Mouse (Mus musculus) urinary bladder, postnatal 36 days (tissue): ENCODE data around the gene Susd6.
"Not testable (repeated sequence)": the region's sequence is repeated elsewhere in the genome, so short reads cannot be mapped to it uniquely, and the experiment has no call there.

Experiments
- DNase-seq, 2 experiments: peaks; one replicate each; pipeline ENCODE4 v3.0.0; 2022; ENCODE audit warnings: low spot score in 2 of 2, mixed read lengths in 1 of 2

Gene Susd6

GRCm38 (mm10) chr12:80785005-80785404 is 5.3 kb upstream of the Susd6 start:
- DNase-seq, result no peak

- DNase-seq, result no peak
Measured at GRCm38 (mm10) chr12:80785597-80785996, 4.7 kb upstream of the Susd6 start.

GRCm38 (mm10) chr12:80786591-80786990 is 3.7 kb upstream of the Susd6 start:
- no peak for DNase-seq

DNA sequence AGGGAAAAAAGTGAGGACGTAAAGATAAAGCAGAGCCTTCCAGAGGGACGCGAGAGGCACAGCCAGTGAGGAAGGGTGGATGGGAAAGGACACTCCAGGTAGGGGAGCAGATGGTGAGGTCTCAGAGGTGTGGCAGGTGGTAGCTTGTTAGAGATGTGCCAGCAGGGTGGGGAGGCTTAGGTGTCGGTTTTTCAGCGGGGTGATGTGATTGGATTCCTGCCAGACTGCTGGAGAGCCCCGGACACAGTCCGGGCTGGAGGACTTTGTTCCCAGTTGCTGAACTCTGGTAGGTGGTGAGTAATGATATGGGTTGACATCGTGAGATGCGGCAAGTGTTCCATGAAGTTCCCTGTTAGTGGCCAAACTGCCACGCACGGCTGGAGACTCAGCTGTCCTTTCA is 2.7 kb upstream of the Susd6 start:
- DNase-seq, result no peak

- DNase-seq, result no peak
Measured at GRCm38 (mm10) chr12:80788188-80788587, 2.1 kb upstream of the Susd6 start.

DNA sequence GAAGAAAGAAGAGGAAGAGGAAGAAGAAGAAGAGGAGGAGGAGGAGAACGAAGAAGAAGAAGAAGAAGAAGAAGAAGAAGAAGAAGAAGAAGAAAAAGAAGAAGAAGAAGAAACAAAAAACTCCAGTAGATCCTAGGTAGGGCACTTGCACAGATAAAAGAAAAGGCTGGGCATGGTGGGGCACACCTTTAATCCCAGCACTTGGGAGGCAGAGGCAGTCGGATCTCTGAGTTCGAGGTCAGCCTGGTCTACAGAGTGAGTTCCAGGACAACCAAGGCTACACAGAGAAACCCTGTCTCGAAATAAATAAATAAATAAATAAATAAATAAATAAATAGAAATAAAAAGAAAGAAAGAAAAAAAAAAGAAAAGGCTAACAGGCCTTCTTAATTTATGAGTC is 1.0 kb upstream of the Susd6 start:
- DNase-seq, result not testable (repeated sequence)

DNA sequence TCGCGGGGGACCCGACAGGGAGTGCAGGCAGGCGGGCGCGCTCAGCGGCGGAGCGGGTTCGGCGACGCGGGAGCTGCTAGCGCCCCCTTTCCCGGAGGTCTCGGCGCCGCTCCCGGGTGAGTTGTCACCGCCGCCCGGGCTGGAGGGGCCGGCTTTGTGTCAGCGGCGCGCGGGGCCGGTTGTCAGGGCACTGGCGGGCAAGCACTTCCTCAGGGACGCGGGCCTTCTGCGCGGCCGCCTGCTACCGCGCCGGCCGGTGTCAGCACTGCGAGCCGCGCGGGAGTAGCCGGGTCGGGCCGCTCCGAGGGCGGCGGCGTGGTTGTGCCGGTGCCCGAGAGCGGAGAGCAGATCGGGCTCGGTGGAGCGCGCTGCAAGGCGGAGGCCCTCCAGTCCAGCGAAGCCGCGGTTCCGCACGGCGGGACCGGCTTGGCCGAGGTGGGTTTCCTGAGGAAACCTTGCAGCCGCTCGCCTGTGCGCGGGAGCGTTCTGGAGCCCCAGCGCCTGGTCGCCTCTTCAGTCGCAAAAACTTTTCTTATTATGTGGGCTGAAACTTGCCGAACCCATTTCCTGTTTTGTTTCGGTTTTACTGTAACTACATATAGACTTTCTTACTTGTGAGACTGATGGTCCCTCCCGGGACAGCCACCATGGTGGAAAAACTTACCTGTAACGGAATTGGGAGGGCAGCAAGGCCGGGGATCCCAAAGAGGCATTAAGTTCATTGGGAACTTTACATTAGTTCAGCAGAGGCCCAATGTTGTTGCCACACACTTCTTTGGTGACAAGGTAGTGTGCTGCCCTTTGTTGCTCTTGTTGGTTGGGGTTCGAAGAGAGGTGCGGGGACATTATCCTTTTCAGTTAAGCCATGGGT is 625 bp downstream of the Susd6 start:
- no peak for DNase-seq

GRCm38 (mm10) chr12:80791571-80792444 is 1.5 kb downstream of the Susd6 start:
- no peak for DNase-seq

GRCm38 (mm10) chr12:80792867-80793266 is 2.6 kb downstream of the Susd6 start:
- DNase-seq, result no peak

- DNase-seq, result no peak
Measured at GRCm38 (mm10) chr12:80793535-80793934, 3.2 kb downstream of the Susd6 start.

DNA sequence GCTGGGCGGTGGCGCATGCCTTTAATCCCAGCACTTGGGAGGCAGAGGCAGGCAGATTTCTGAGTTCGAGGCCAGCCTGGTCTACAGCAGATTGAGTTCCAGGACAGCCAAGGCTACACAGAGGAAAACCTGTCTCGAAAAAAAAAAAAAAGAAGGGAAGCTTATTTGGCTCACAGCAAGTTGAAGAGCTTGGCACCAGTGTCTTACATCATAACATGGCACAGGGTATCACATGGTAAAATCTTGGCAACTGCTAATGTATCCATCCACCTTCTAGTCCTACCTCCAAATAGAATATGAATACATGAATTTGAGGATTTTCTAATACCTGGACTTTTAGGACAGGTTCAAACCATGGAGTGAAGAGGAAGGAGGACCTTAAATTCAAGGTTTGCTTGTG is 4.2 kb downstream of the Susd6 start:
- DNase-seq, result no peak

- DNase-seq, result no peak
Measured at GRCm38 (mm10) chr12:80794935-80795785, 4.8 kb downstream of the Susd6 start.

DNA sequence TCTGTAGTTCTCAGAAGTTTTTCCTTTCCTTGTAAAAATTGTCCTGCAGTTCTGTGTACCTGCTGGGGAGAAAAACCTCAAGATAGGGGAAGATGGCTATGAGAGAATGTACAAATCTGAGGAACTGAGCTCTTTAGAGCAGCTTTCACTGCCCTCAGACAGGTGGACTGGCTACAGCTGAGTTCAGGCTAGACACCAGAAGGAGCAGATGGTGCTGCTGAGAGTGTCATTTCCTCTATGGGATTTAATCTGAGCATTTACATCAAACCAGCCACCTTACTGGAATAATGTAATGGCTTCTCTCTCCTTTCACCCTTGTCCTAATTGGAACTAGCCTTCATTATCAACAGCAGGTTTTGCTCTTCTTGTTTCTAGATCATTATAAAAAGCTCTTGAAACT is 8.0 kb downstream of the Susd6 start:
- DNase-seq, result no peak

DNA sequence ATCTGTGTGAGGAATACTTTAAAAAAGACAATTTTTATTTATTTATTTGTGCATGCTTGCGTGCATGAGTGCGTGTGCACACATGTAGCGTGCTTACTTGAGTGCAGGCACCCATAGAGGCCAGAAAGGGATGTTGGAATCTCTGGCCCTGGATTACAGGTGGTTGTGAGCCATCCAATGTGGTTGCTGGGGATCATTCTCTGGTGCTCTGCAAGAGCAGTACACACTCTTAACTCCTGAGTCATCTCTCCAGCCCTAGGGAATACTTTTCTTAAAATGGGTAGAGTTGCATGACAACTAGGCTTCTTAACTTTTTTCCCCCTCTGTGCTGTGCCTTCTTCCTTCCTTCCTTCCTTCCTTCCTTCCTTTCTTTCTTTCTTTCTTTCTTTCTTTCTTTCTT is 9.8 kb downstream of the Susd6 start:
- no peak for DNase-seq

GRCm38 (mm10) chr12:80801443-80801842 is 11.1 kb downstream of the Susd6 start:
- no peak for DNase-seq

- DNase-seq, result peak in 1 of 2 experiments; percentile 54
Measured at GRCm38 (mm10) chr12:80803924-80804323, 13.6 kb downstream of the Susd6 start.

GRCm38 (mm10) chr12:80804861-80805428 is 14.6 kb downstream of the Susd6 start:
- no peak for DNase-seq

- no peak for DNase-seq
Measured at GRCm38 (mm10) chr12:80807451-80808085, 17.3 kb downstream of the Susd6 start.

DNA sequence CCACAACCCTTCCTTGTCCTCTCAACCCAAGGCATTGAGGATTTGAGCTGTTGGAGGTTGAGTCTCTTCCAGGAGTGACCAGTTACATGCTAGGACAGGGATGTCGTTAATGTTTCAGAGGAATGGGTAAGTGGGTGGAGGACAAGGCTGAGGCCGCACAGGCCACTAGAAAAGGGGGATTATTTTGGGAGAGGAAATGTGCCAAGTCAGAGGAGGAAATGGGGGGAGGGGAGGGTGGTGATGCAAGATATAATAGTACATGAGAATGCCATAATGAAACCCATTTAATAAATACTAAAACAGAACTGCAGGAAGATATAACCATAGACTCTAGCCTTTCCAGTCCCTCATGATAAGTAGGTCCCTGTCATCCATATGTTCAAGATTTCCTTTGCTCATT is 19.7 kb downstream of the Susd6 start:
- no peak for DNase-seq

- DNase-seq, result no peak
Measured at GRCm38 (mm10) chr12:80811646-80812509, 21.6 kb downstream of the Susd6 start.
